Mouse (Mus musculus) c-Kit-positive CD71-negative TER-119-negative erythroid progenitor cells, embryonic 14.5 days (primary cell): Measurements from ENCODE around the gene Adamts6.
A peak's percentile ranks its signal among the peaks of the same experiment; 100 is the strongest.

Experiments
- DNase-seq: peaks from one replicate; pipeline ENCODE4 v3.0.0-alpha.2; 2013; ENCODE audit warnings: low read depth

Gene Adamts6

GRCm38 (mm10) chr13:104287366-104288225, at the start of gene Adamts6:
Gene Adamts6, plus strand, starts transcription at chr13:104287835.
- DNase-seq = peak; percentile 20

DNA sequence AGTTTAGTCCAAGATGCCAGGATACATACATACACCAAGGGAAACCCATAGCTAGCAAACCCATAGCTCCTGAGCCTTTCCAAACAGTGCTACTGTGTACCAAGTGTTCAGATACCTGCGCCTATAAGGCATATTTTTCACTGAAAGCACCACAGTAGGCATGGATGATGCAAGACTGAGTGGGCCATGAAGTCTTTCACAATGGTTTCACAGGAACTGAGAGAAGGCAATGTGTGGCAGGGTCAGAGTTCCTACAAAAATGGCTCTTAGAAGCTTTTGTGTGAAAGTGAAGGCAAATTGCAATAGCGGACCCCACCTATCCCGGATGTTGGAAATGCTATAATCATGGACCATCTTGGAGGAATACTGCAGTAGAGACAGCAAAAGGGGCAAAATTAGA, 28.6 kb upstream of the Adamts6 start:
- DNase-seq = no peak

DNA sequence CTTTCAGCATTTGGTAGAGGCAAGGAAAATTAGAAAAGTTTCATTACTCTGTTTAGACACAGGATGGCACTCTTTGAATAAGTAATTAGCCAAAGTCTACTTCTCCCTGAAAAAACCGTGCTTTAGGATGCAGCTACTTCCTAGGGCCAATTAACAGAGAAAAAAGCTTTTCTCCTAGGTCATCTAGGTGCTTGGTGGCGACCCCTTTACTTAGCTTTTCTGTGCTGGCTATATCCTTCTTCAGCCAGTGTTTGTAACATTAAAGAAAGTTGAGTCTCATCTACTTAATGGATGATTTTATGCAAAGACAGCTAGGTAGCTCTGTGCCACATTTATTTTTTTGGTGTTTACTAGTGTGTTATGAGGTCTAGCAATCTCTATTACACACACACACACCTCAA, 2.6 kb upstream of the Adamts6 start:
- peak; percentile 22 for DNase-seq

GRCm38 (mm10) chr13:104285737-104286311, 1.8 kb upstream of the Adamts6 start:
- DNase-seq = no peak

DNA sequence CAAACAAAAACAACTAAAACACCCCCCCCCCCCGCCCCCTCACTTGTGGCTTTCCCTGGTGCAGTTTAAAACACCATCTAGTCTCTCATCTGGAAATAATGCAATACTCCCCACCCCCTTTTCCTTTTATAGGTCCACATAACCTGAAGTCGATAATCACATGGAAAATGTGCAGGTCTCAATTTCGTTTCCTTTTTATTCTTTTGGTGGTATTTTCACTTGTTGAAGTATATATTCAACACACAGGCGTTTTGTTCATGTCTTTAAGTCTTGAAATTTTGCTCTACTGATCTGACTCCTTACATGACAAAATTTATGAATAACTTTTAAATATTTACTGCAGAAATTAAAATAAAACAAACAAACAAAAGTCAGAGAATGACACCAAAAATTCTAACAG, 1.3 kb upstream of the Adamts6 start:
- no peak for DNase-seq

DNA sequence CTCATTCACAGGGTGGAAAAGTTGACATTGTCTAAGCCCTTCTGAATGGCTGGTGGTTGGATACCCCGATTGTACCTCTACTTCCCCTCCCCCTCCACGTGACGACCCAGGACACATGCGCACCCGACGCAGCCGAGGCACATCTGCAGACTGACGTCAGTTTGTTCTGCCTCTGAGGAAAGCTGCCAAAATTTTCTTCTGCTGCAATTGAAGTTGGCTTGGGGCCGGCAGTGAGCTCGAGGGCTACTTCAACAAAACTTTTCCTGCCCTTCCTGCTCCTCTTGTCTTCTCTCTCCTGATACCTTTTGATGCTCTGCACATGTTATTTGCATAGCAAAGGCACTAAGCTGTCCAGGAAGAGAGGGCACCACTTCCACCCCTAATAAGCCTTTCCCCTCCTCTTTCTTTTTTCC, 732 bp upstream of the Adamts6 start:
- peak; percentile 88 for DNase-seq

- DNase-seq = no peak
Observed at GRCm38 (mm10) chr13:104288226-104288859, 708 bp downstream of the Adamts6 start.

GRCm38 (mm10) chr13:104289176-104289575, 1.5 kb downstream of the Adamts6 start:
- no peak for DNase-seq

DNA sequence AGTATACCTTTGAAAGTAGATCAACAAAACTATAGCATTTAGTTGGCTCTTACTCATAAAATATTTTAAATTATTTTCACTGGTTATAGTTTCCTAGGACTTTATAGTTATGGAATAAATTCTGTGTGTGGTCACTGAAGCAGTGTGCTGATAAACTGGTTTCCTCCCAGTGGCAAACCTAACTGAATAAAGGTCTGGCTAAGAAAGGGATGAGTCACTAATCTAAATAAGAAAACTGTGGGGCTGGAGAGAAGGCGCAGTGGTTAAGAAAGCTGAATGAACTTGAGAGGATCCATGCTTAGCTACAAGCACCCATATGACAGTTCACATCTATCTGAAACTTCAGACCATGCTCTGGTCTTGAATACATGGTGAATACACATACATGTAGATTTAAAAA, 7.8 kb downstream of the Adamts6 start:
- DNase-seq = no peak

GRCm38 (mm10) chr13:104329336-104329735, 41.7 kb downstream of the Adamts6 start:
- DNase-seq = no peak

DNA sequence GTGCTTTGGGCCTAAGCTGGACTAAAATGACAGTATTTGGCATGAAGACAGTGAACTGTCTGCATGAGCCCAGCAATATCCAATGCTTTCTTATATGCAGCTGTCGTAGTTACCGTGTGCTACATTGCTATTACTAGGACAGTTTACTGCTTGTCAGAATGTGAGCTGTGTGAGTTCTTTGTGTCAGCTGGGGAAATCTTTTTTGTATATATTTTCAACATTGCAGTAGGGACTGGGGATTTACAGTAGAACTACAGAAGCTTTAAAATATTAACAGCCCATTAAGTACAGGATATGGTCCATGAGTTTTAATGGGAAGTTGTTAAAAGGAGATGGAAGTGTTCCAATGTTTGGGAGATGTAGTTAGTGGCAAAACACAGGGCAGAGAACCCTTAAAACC, 42.1 kb downstream of the Adamts6 start:
- DNase-seq = no peak

GRCm38 (mm10) chr13:104352590-104352989, 65.0 kb downstream of the Adamts6 start:
- no peak for DNase-seq

DNA sequence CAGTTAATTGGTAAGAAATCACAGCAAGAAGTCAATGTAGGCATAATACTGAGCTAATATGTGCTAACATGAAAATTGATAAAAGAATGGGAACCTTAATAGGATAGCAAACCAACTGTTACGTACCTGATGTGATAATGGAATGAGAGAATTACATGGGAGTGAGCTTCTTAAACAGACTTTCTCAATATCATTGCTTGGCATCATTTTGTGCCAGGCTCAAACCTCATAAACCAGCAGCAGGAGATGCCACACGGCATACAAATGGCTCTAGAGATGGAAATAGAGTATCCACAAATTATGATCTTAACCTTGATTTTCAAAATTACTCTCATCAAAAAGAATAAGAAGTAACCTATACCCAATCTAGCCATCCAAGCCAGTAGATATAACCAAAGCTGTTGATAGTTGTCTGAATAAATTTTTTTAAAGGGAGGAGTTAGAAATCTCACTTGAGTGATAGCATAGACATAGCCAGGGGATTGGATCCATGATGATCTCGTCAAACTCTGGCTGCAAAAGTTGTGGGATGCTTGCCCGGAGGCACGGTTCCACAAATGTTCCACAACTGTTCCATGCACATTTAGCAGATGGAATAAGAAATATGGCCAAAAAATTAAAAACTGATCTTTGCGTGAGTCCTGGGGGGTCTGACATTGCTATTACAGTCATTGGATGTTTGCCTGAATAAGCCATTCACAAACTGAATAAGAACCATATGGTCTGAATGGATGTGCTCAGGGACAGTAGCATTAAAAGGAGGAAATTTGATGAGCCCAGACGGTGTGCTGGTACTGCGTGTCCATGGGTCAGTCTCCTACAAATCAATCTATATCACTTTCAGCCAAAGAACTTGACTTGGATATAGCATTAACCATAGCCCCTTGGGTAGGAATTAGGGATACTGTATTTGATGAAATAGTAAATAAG, 106.1 kb downstream of the Adamts6 start:
- DNase-seq = no peak

- no peak for DNase-seq
Observed at GRCm38 (mm10) chr13:104397814-104398213, 110.2 kb downstream of the Adamts6 start.

- no peak for DNase-seq
Observed at GRCm38 (mm10) chr13:104432734-104433133, 145.1 kb downstream of the Adamts6 start.

DNA sequence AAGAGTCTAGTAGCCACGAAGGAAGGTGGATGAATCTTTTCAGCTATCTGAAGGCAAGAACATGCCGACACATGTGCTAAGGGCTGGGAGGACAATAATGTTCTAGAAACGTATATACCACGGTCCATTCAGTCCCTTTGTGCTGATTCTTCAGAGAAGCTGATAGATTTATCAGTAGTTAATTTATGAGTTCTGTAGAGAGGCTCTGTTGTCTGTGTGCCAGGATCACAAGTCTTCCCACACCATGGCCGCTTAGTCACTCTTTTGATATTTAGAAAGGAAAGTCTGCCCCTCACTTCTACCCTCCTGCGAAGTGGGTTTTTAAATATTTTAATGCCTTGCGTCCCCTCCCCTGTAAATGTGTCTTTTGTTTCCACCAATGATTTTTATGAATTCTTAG, 154.9 kb downstream of the Adamts6 start:
- no peak for DNase-seq

- no peak for DNase-seq
Observed at GRCm38 (mm10) chr13:104445437-104445836, 157.8 kb downstream of the Adamts6 start.

GRCm38 (mm10) chr13:104446974-104447373, 159.3 kb downstream of the Adamts6 start:
- DNase-seq = no peak

DNA sequence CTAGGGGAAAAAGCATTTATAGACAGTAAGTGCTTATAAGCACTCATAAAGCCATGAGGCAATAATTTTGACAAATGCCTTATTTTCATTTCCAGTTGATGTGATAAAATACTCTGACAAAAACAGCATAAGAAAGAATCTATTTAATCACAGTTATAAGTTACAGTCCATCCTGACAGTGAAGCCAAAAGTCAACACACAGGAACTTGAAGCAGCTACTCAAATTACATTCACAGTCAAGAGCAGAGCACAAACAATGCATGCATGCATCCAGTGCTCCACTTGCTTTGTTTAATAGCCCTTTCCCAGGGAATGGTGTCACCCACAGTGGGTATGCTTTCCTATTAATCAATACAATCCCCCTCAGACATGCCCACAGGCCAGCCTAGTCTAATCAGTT, 159.8 kb downstream of the Adamts6 start:
- no peak for DNase-seq

GRCm38 (mm10) chr13:104448349-104448748, 160.7 kb downstream of the Adamts6 start:
- DNase-seq = no peak

DNA sequence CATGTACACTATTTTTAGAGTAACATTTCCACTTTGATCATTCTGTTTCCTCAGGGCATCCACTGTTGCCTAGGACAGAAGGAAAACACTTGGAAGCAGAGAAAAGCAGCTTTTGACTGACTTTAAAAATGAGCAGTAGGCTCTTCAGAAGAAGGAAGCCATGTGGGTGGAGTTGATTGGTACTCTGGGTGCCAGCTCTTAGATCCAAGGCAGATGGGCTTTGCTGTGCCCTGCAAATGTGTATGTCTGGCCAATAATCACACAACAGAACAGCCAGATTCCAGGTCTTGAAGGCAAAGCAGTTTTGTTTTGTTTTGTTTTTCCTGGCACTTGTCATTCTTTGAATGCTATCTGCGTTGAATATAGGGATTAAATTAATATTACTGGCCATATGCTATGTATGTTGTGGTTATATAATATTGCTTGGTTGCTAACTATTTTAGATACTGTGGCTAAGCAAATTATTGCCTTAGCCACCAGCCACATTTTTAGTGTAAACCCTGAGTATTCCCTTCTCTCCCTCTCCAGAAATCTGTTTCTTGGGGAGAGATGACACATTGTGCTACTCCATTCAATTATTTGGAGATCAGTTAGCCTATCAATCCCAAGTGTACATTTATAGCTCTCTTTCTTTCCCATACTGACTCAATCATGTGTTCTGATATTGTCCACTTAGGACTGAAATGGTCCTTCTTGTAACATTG, 165.8 kb downstream of the Adamts6 start:
- no peak for DNase-seq
